Mouse (Mus musculus) small intestine, adult 2 months (tissue): ENCODE results near the gene Pabpn1l. TPM values are rescaled to one million over a fixed set of nuclear protein-coding genes. Genes with fewer than 3 reads are reported as not detected.
A peak's percentile ranks its signal among the peaks of the same experiment; 100 is the strongest.

Experiments used
- H3K27ac ChIP-seq: fragments of 200-500 bp; 2 replicates; pipeline ENCODE4 v1.5.1; 2012; ENCODE audit warnings: low read depth, low read length, control low read depth, inconsistent platforms; ENCODE audit not compliant: insufficient read depth
- H3K27me3 ChIP-seq: fragments of 200-500 bp; 2 replicates; pipeline ENCODE4 v1.6.1; 2012; ENCODE audit warnings: mild to moderate bottlenecking, moderate library complexity, low read length, inconsistent platforms; ENCODE audit not compliant: control insufficient read depth, insufficient read depth
- H3K36me3 ChIP-seq: fragments of 200-500 bp; 2 replicates; pipeline ENCODE4 v1.6.1; 2012; ENCODE audit warnings: mild to moderate bottlenecking, low read length, control low read depth, inconsistent platforms; ENCODE audit not compliant: control insufficient read depth, insufficient read depth
- H3K4me1 ChIP-seq: fragments of 200-500 bp; 2 replicates; pipeline ENCODE4 v1.6.1; 2012; ENCODE audit warnings: low read length, inconsistent platforms, mixed read lengths; ENCODE audit not compliant: control insufficient read depth, insufficient read depth, insufficient read length
- H3K4me3 ChIP-seq: fragments of 200-500 bp; 2 replicates; pipeline ENCODE4 v1.5.1; 2012; ENCODE audit warnings: low read depth, mild to moderate bottlenecking, control low read depth, inconsistent platforms, low read length, moderate library complexity
- CTCF ChIP-seq: fragments of 200-500 bp; IDR thresholded peaks from 2 replicates; pipeline ENCODE4 v1.5.1; 2012; ENCODE audit warnings: low read depth, mild to moderate bottlenecking, control low read depth, inconsistent platforms, low read length, moderate library complexity, mixed read lengths; ENCODE audit not compliant: insufficient replicate concordance, insufficient read length; ENCODE audit errors: extremely low read depth
- POLR2A ChIP-seq: fragments of 200-500 bp; IDR thresholded peaks from 2 replicates; pipeline ENCODE4 v1.6.1; 2012; ENCODE audit warnings: low read depth, mild to moderate bottlenecking, control low read depth, inconsistent platforms, low read length, moderate library complexity
- WGBS: fragments of 180-500 bp; shearing (Covaris S2); methylation state at CpG from one replicate; pipeline ENCODE4 v1.1.7; 2018; 5-methylcytosine and 5-hydroxymethylcytosine counted together
- polyA plus RNA-seq: library from polyadenylated mRNA; depleted of rRNA; stranded (reverse); fragments of >200 nt; gene quantifications from 2 replicates; pipeline ENCODE4 v1.2.3, GENCODE M21; 2012

The Pabpn1l gene
- polyA plus RNA-seq, 1 experiment: not detected

- 81% methylated on average over 2 of the region's 2 CpGs for WGBS
- Histone ChIP-seq H3K4me1 (no peaks in the 10 kb centered on the region), H3K27me3 (no peaks in the 10 kb centered on the region), H3K36me3 (no peaks in the 10 kb centered on the region), H3K4me3 (no peak overlapping the region), H3K27ac (no peak overlapping the region)
- no peak for TF ChIP-seq CTCF
- no peak for TF ChIP-seq POLR2A
Observed at GRCm38 (mm10) chr8:122626896-122627295, 4.4 kb upstream of the Pabpn1l start.

GRCm38 (mm10) chr8:122625811-122626210 lies 3.3 kb upstream of the Pabpn1l start:
- TF ChIP-seq POLR2A: no peak
- TF ChIP-seq CTCF: no peak
- Histone ChIP-seq H3K4me3 (no peak overlapping the region), H3K4me1 (no peaks in the 10 kb centered on the region), H3K27me3 (no peaks in the 10 kb centered on the region), H3K27ac (no peak overlapping the region), H3K36me3 (no peaks in the 10 kb centered on the region)
- WGBS: 42% methylated on average over 9 of the region's 9 CpGs

DNA sequence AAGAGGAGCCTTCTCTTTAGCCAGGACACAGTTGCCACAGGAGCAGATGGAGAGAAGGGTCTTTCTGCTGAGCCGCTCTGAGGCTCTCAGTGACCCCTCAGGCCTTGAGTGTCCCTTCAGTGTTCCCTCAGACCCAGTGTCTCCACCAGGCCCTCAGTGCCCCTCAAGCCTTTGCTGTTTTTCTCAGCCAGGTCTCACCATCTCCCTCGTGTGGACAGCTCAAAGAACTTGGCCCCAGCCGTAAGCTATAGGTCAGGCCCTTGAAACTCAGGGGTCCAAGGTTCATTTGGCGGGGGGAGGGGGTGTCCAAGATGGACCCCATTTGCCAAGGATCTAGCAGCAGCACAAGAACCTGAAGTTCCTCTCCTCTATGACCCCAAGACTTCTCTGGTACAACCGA lies 2.1 kb upstream of the Pabpn1l start:
- TF ChIP-seq POLR2A (no peak), CTCF (no peak)
- H3K4me1 ChIP-seq: no peaks in the 10 kb centered on the region
- 75% methylated on average over 5 of the region's 5 CpGs for WGBS
- no peaks in the 10 kb centered on the region for H3K27me3 ChIP-seq
- H3K36me3 ChIP-seq: no peaks in the 10 kb centered on the region
- no peak overlapping the region for H3K27ac ChIP-seq
- H3K4me3 ChIP-seq: no peak overlapping the region

- Histone ChIP-seq H3K4me1 (no peaks in the 10 kb centered on the region), H3K36me3 (no peaks in the 10 kb centered on the region)
- TF ChIP-seq POLR2A: no peak
- no peak for TF ChIP-seq CTCF
Observed at GRCm38 (mm10) chr8:122623844-122624642, 1.5 kb upstream of the Pabpn1l start.

GRCm38 (mm10) chr8:122620446-122620845 lies 2.1 kb downstream of the Pabpn1l start:
- TF ChIP-seq POLR2A (no peak), CTCF (no peak)
- no peaks in the 10 kb centered on the region; the same call in 1 of the 2 replicates for H3K4me1 ChIP-seq
- H3K36me3 ChIP-seq: no peaks in the 10 kb centered on the region
- H3K27me3 ChIP-seq: no peaks in the 10 kb centered on the region
- WGBS: 49% methylated on average over 5 of the region's 5 CpGs
- no peak overlapping the region for H3K27ac ChIP-seq
- no peak overlapping the region for H3K4me3 ChIP-seq

More at GRCm38 (mm10) chr8:122623844-122624642, 1.5 kb upstream of the Pabpn1l start:
- Histone ChIP-seq H3K27ac (no peak overlapping the region), H3K27me3 (no peaks in the 10 kb centered on the region), H3K4me3 (no peak overlapping the region)
- WGBS: 90% methylated on average over 17 of the region's 17 CpGs

DNA sequence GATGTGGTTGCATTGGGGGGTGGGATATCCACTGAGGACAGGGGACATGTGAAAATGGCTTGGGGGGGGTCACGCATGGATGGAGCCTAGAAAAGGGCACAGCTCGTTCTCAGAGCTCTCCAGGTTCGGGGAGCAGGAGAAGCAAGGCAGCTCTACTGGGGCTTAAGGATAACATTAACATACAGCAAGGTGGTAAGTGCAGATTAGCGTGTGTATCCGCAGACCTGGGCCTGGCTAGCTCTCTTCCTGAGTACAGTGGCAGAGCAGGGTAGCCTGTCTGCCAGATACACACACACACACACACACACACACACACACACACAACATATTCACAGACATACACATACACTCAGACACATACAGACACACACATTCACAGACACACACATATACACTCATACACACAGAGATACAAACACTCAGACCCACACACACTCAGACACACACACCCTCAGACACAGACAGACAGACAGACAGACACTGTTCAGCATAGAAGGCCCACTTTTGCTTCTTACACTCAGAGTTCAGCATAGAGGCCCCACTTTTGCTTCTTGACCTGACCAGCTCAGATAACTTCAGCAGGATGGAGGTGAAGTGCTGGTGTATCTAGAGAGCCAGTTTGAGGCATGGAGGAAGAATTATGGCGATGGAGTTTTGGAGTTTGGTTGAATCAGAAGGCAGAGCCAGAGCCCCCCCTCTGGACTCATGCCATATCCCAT lies 3.7 kb downstream of the Pabpn1l start:
- Histone ChIP-seq H3K27ac (no peak overlapping the region), H3K36me3 (peaks cover 2% of the 10 kb centered on the region), H3K27me3 (no peaks in the 10 kb centered on the region), H3K4me3 (no peak overlapping the region), H3K4me1 (no peaks in the 10 kb centered on the region; the same call in 1 of the 2 replicates)
- WGBS: 78% methylated on average over 6 of the region's 6 CpGs
- TF ChIP-seq CTCF (no peak), POLR2A (no peak)

DNA sequence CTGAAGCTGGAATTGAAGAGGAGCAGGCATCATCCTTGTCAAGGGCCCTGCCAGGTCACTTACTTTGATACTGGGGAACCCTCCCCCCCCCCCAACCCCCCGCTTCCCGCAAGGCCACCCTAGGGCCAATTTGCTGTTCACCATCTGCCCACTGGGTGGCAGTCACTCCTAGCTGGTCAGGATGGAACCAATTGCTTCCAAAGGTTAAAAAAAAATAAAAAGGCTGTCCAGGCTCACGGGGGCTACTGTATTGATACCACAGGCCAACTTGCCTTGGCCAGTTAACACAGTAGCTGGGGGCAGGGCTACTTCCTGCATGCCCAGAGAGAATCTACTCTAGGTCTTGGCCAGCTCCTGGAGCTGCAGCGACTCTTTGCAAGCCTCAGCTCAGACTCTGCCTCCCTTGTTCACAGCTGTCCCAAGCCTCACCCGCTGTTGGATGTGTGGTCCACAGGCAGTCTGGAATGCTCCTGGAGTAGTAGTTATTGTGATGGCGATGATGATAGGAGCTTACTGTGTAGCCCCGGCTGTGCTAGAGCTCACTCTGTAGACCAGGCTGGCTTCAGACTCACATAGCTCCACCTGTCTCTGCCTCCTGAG lies 4.5 kb downstream of the Pabpn1l start:
- no peak overlapping the region for H3K27ac ChIP-seq
- peaks cover 3% of the 10 kb centered on the region; the same call in 1 of the 2 replicates for H3K4me1 ChIP-seq
- peak; percentile 59; the same call in 1 of the 2 replicates for TF ChIP-seq CTCF
- no peak for TF ChIP-seq POLR2A
- no peak overlapping the region for H3K4me3 ChIP-seq
- WGBS: 34% methylated on average over 5 of the region's 7 CpGs
- peaks cover 2% of the 10 kb centered on the region for H3K36me3 ChIP-seq
- no peaks in the 10 kb centered on the region for H3K27me3 ChIP-seq
